Mouse (Mus musculus): Measurements from ENCODE around the gene Lrrc19. TPM values are rescaled to one million over a fixed set of nuclear protein-coding genes. Genes with fewer than 3 reads are reported as not detected.
A peak's percentile ranks its signal among the peaks of the same experiment; 100 is the strongest.
"Not testable (repeated sequence)": the region's sequence is repeated elsewhere in the genome, so short reads cannot be mapped to it uniquely, and the experiment has no call there.

Lrrc19 gene
- total RNA-seq (2014; rRNA removed; ENCODE audit: low replicate concordance) (not detected in 2 replicates), polyA plus RNA-seq (2015; fragmentation: Nextera tagmentation; extraction: Ambion mirVana) (0.10 and 0.12 TPM in 2 replicates)

- Histone ChIP-seq H3K27ac (ENCODE audit: low read depth) (no peak within 1 kb of the TSS), H3K4me1 (ENCODE audit: control insufficient read depth, insufficient read depth) (no peaks in the 10 kb centered on the region), H3K4me3 (ENCODE audit: low read depth, low read length) (no peak within 1 kb of the TSS), H3K4me2 (ENCODE audit: low read depth, low read length) (no peak within 1 kb of the TSS), H3K9me3 (replicated peaks; ENCODE audit: control insufficient read depth, low read length) (no peaks in the 10 kb centered on the region), H3K9ac (replicated peaks; ENCODE audit: low read depth, low read length) (no peak within 1 kb of the TSS), H3K27me3 (ENCODE audit: control insufficient read depth, insufficient read depth, low read length) (no peaks in the 10 kb centered on the region), H3K36me3 (replicated peaks; ENCODE audit: control insufficient read depth, insufficient read depth, low read length) (peaks cover under 1% of the 10 kb centered on the region; the same call in 1 of the 2 replicates)
- DNase-seq (ENCODE audit: low spot score) (no peak), ATAC-seq (ENCODE audit: insufficient read depth, low read depth) (no peak)
- 84% methylated on average over 3 of the region's 3 CpGs for WGBS
- no peak for TF ChIP-seq CTCF (IDR thresholded peaks at IDR 0.05; ENCODE audit: low read depth)
Observed at GRCm38 (mm10) chr4:94649920-94650319, at the start of gene Lrrc19. Lrrc19 (minus strand) TSS chr4:94650144.

- Histone ChIP-seq H3K9me3 (replicated peaks; ENCODE audit: control insufficient read depth, low read length) (no peaks in the 10 kb centered on the region), H3K36me3 (replicated peaks; ENCODE audit: control insufficient read depth, insufficient read depth, low read length) (no peaks in the 10 kb centered on the region), H3K4me3 (ENCODE audit: low read depth, low read length) (no peak overlapping the region), H3K27me3 (ENCODE audit: control insufficient read depth, insufficient read depth, low read length) (no peaks in the 10 kb centered on the region), H3K4me1 (ENCODE audit: control insufficient read depth, insufficient read depth) (no peaks in the 10 kb centered on the region), H3K9ac (replicated peaks; ENCODE audit: low read depth, low read length) (no peak overlapping the region), H3K4me2 (ENCODE audit: low read depth, low read length) (no peak overlapping the region), H3K27ac (ENCODE audit: low read depth) (no peak overlapping the region)
- DNase-seq (ENCODE audit: low spot score) (no peak), ATAC-seq (ENCODE audit: insufficient read depth, low read depth) (no peak)
- TF ChIP-seq EP300 (IDR thresholded peaks at IDR 0.05; ENCODE audit: low read depth) (no peak), CTCF (IDR thresholded peaks at IDR 0.05; ENCODE audit: low read depth) (no peak)
- WGBS = 41% methylated on average over 3 of the region's 3 CpGs
Observed at GRCm38 (mm10) chr4:94696368-94696767, 46.4 kb upstream of the Lrrc19 start.

GRCm38 (mm10) chr4:94692175-94692574 is 42.2 kb upstream of the Lrrc19 start:
- DNase-seq (ENCODE audit: low spot score) = no peak
- H3K9me3 ChIP-seq (replicated peaks; ENCODE audit: control insufficient read depth, low read length) = no peaks in the 10 kb centered on the region

GRCm38 (mm10) chr4:94691078-94691477 is 41.1 kb upstream of the Lrrc19 start:
- no peak for TF ChIP-seq CTCF (IDR thresholded peaks at IDR 0.05; ENCODE audit: low read depth)
- 0 out of 2 replicates have a peak, but pooled peaks have one; percentile 27 for TF ChIP-seq EP300 (IDR thresholded peaks at IDR 0.05; ENCODE audit: low read depth)
- no peak overlapping the region for H3K9ac ChIP-seq (replicated peaks; ENCODE audit: low read depth, low read length)
- H3K4me3 ChIP-seq (ENCODE audit: low read depth, low read length) = no peak overlapping the region
- no peak overlapping the region for H3K4me2 ChIP-seq (ENCODE audit: low read depth, low read length)
- no peak for ATAC-seq (ENCODE audit: insufficient read depth, low read depth)
- H3K27me3 ChIP-seq (ENCODE audit: control insufficient read depth, insufficient read depth, low read length) = no peaks in the 10 kb centered on the region
- no peak for DNase-seq (ENCODE audit: low spot score)
- 52% methylated on average over 4 of the region's 4 CpGs for WGBS
- peaks cover 9% of the 10 kb centered on the region; the same call in 1 of the 2 replicates for H3K36me3 ChIP-seq (replicated peaks; ENCODE audit: control insufficient read depth, insufficient read depth, low read length)
- no peaks in the 10 kb centered on the region for H3K9me3 ChIP-seq (replicated peaks; ENCODE audit: control insufficient read depth, low read length)
- no peak overlapping the region for H3K27ac ChIP-seq (ENCODE audit: low read depth)
- no peaks in the 10 kb centered on the region for H3K4me1 ChIP-seq (ENCODE audit: control insufficient read depth, insufficient read depth)

More at GRCm38 (mm10) chr4:94692175-94692574, 42.2 kb upstream of the Lrrc19 start:
- no peak overlapping the region for H3K27ac ChIP-seq (ENCODE audit: low read depth)
- no peak overlapping the region for H3K4me3 ChIP-seq (ENCODE audit: low read depth, low read length)
- 66% methylated on average over 2 of the region's 2 CpGs for WGBS
- peaks cover 9% of the 10 kb centered on the region; the same call in 1 of the 2 replicates for H3K36me3 ChIP-seq (replicated peaks; ENCODE audit: control insufficient read depth, insufficient read depth, low read length)
- no peak for ATAC-seq (ENCODE audit: insufficient read depth, low read depth)
- no peaks in the 10 kb centered on the region for H3K27me3 ChIP-seq (ENCODE audit: control insufficient read depth, insufficient read depth, low read length)
- TF ChIP-seq CTCF (IDR thresholded peaks at IDR 0.05; ENCODE audit: low read depth) = no peak
- no peak for TF ChIP-seq EP300 (IDR thresholded peaks at IDR 0.05; ENCODE audit: low read depth)
- no peaks in the 10 kb centered on the region for H3K4me1 ChIP-seq (ENCODE audit: control insufficient read depth, insufficient read depth)
- no peak overlapping the region for H3K4me2 ChIP-seq (ENCODE audit: low read depth, low read length)
- H3K9ac ChIP-seq (replicated peaks; ENCODE audit: low read depth, low read length) = no peak overlapping the region

- not testable (repeated sequence) for DNase-seq (ENCODE audit: low spot score); H3K9me3 ChIP-seq (replicated peaks; ENCODE audit: control insufficient read depth, low read length); H3K27ac ChIP-seq (ENCODE audit: low read depth); H3K36me3 ChIP-seq (replicated peaks; ENCODE audit: control insufficient read depth, insufficient read depth, low read length); H3K27me3 ChIP-seq (ENCODE audit: control insufficient read depth, insufficient read depth, low read length); ATAC-seq (ENCODE audit: insufficient read depth, low read depth); H3K9ac ChIP-seq (replicated peaks; ENCODE audit: low read depth, low read length); H3K4me2 ChIP-seq (ENCODE audit: low read depth, low read length); H3K4me1 ChIP-seq (ENCODE audit: control insufficient read depth, insufficient read depth); H3K4me3 ChIP-seq (ENCODE audit: low read depth, low read length)
- WGBS = 82% methylated on average over 1 of the region's 2 CpGs
Observed at GRCm38 (mm10) chr4:94689804-94690203, 39.9 kb upstream of the Lrrc19 start.

- no peak overlapping the region for H3K9ac ChIP-seq (replicated peaks; ENCODE audit: low read depth, low read length)
- no peaks in the 10 kb centered on the region for H3K4me1 ChIP-seq (ENCODE audit: control insufficient read depth, insufficient read depth)
- H3K4me2 ChIP-seq (ENCODE audit: low read depth, low read length) = no peak overlapping the region
- H3K27me3 ChIP-seq (ENCODE audit: control insufficient read depth, insufficient read depth, low read length) = no peaks in the 10 kb centered on the region
- no peak overlapping the region for H3K4me3 ChIP-seq (ENCODE audit: low read depth, low read length)
- H3K36me3 ChIP-seq (replicated peaks; ENCODE audit: control insufficient read depth, insufficient read depth, low read length) = peaks cover 11% of the 10 kb centered on the region; the same call in 1 of the 2 replicates
- TF ChIP-seq EP300 (IDR thresholded peaks at IDR 0.05; ENCODE audit: low read depth) (peak; percentile 50; the same call in 1 of the 2 replicates), CTCF (IDR thresholded peaks at IDR 0.05; ENCODE audit: low read depth) (no peak)
- ATAC-seq (ENCODE audit: insufficient read depth, low read depth) = peak; percentile 44; the same call in 1 of the 2 replicates
- peak; percentile 22 for DNase-seq (ENCODE audit: low spot score)
- WGBS = 54% methylated on average over 5 of the region's 5 CpGs
- H3K27ac ChIP-seq (ENCODE audit: low read depth) = peak overlapping the region; percentile 69
- H3K9me3 ChIP-seq (replicated peaks; ENCODE audit: control insufficient read depth, low read length) = no peaks in the 10 kb centered on the region
Observed at GRCm38 (mm10) chr4:94683305-94683704, 33.4 kb upstream of the Lrrc19 start.

All from heart, postnatal 0 days (tissue).